Mouse (Mus musculus) cerebral cortex, adult 2 months (tissue): Measurements from ENCODE around the gene Cdh11.

Experiments used
- WGBS: fragments of 180-500 bp; shearing (Covaris S2); methylation state at CpG from one replicate; pipeline ENCODE4 v1.1.7; 2018; 5-methylcytosine and 5-hydroxymethylcytosine counted together

The Cdh11 gene

GRCm38 (mm10) chr8:102715956-102716355 is 69.5 kb downstream of the Cdh11 start:
- 29% methylated on average over 4 of the region's 4 CpGs for WGBS

- whole genome bisulfite sequencing: 28% methylated on average over 7 of the region's 7 CpGs
Measured at GRCm38 (mm10) chr8:102707305-102707704, 78.1 kb downstream of the Cdh11 start.

GRCm38 (mm10) chr8:102705376-102705905 is 80.0 kb downstream of the Cdh11 start:
- WGBS: 65% methylated on average over 7 of the region's 7 CpGs

GRCm38 (mm10) chr8:102700245-102700644 is 85.2 kb downstream of the Cdh11 start:
- 8% methylated on average over 1 of the region's 1 CpGs for WGBS

GRCm38 (mm10) chr8:102698232-102698837 is 87.1 kb downstream of the Cdh11 start:
- 40% methylated on average over 11 of the region's 11 CpGs for WGBS

- 38% methylated on average over 1 of the region's 1 CpGs for WGBS
Measured at GRCm38 (mm10) chr8:102693465-102693864, 92.0 kb downstream of the Cdh11 start.

- WGBS: 21% methylated on average over 7 of the region's 7 CpGs
Measured at GRCm38 (mm10) chr8:102685491-102685890, 100.0 kb downstream of the Cdh11 start.

- WGBS: 34% methylated on average over 11 of the region's 11 CpGs
Measured at GRCm38 (mm10) chr8:102685023-102685422, 100.4 kb downstream of the Cdh11 start.

- WGBS: 42% methylated on average over 3 of the region's 3 CpGs
Measured at GRCm38 (mm10) chr8:102677148-102677547, 108.3 kb downstream of the Cdh11 start.

- 56% methylated on average over 5 of the region's 5 CpGs for whole genome bisulfite sequencing
Measured at GRCm38 (mm10) chr8:102664561-102664960, 120.9 kb downstream of the Cdh11 start.

- WGBS: 46% methylated on average over 2 of the region's 2 CpGs
Measured at GRCm38 (mm10) chr8:102656529-102656928, 128.9 kb downstream of the Cdh11 start.

- 40% methylated on average over 4 of the region's 4 CpGs for WGBS
Measured at GRCm38 (mm10) chr8:102651964-102652363, 133.5 kb downstream of the Cdh11 start.

- 63% methylated on average over 3 of the region's 3 CpGs for WGBS
Measured at GRCm38 (mm10) chr8:102627151-102627550, 158.3 kb downstream of the Cdh11 start.

- 65% methylated on average over 4 of the region's 4 CpGs for WGBS
Measured at GRCm38 (mm10) chr8:102612146-102612545, 173.3 kb downstream of the Cdh11 start.

- WGBS: 27% methylated on average over 4 of the region's 4 CpGs
Measured at GRCm38 (mm10) chr8:102601327-102601726, 184.1 kb downstream of the Cdh11 start.

GRCm38 (mm10) chr8:102596523-102596922 is 188.9 kb downstream of the Cdh11 start:
- WGBS: 58% methylated on average over 3 of the region's 3 CpGs

GRCm38 (mm10) chr8:102593899-102594298 is 191.5 kb downstream of the Cdh11 start:
- WGBS: 54% methylated on average over 6 of the region's 6 CpGs
